Mouse (Mus musculus): ENCODE data around the gene Gm20388.

GRCm38 (mm10) chr8:124176133-124176532 lies 4265.5 kb downstream of the Gm20388 start:
- no peak for TF ChIP-seq EP300 (optimal IDR thresholded peaks at IDR 0.05)
- TF ChIP-seq CTCF (IDR thresholded peaks at IDR 0.05; ENCODE audit: low read depth) = no peak
